Mouse (Mus musculus): Measurements from ENCODE around the gene Cwf19l2. TPM values are rescaled to one million over a fixed set of nuclear protein-coding genes. Genes with fewer than 3 reads are reported as not detected.
A peak's percentile ranks its signal among the peaks of the same experiment; 100 is the strongest.
"Not testable (repeated sequence)": the region's sequence is repeated elsewhere in the genome, so short reads cannot be mapped to it uniquely, and the experiment has no call there.

Gene Cwf19l2
- 8.1 and 10.4 TPM in 2 replicates for polyA plus RNA-seq (2014; fragmentation: Nextera tagmentation; extraction: Ambion mirVana)

GRCm38 (mm10) chr9:3403251-3404208 lies at the start of gene Cwf19l2:
Cwf19l2 (plus strand) TSS chr9:3403592.
- WGBS = under 1% methylated on average over 28 of the region's 28 CpGs
- ATAC-seq (ENCODE audit: low FRiP score) (peak; percentile 96), DNase-seq (ENCODE audit: low spot score) (peak; percentile 94)
- H3K9ac ChIP-seq = peak within 1 kb of the TSS; percentile 67
- H3K9me3 ChIP-seq (ENCODE audit: control insufficient read depth, low read length) = no peaks in the 10 kb centered on the region
- H3K4me2 ChIP-seq (replicated peaks) = peak within 1 kb of the TSS; percentile 54
- H3K4me3 ChIP-seq (replicated peaks; ENCODE audit: low read length) = peak within 1 kb of the TSS; percentile 59
- H3K36me3 ChIP-seq (replicated peaks; ENCODE audit: control insufficient read depth, insufficient read depth) = no peaks in the 10 kb centered on the region
- H3K4me1 ChIP-seq (replicated peaks; ENCODE audit: control insufficient read depth, insufficient read depth, low read length) = no peaks in the 10 kb centered on the region
- no peaks in the 10 kb centered on the region for H3K27me3 ChIP-seq (ENCODE audit: control insufficient read depth, insufficient read depth, low read length)
- H3K27ac ChIP-seq = peak within 1 kb of the TSS; percentile 23; the same call in 1 of the 2 replicates

- not testable (repeated sequence) for H3K27ac ChIP-seq; ATAC-seq (ENCODE audit: low FRiP score); H3K9me3 ChIP-seq (ENCODE audit: control insufficient read depth, low read length); DNase-seq (ENCODE audit: low spot score); H3K4me1 ChIP-seq (replicated peaks; ENCODE audit: control insufficient read depth, insufficient read depth, low read length); H3K9ac ChIP-seq; H3K4me2 ChIP-seq (replicated peaks); H3K27me3 ChIP-seq (ENCODE audit: control insufficient read depth, insufficient read depth, low read length); H3K4me3 ChIP-seq (replicated peaks; ENCODE audit: low read length)
- H3K36me3 ChIP-seq (replicated peaks; ENCODE audit: control insufficient read depth, insufficient read depth) = peaks cover 23% of the 10 kb centered on the region
- 44% methylated on average over 1 of the region's 1 CpGs for WGBS
These were observed 27.1 kb upstream of the Cwf19l2 start for GRCm38 (mm10) chr9:3376323-3376722.

- Histone ChIP-seq H3K9ac (peak overlapping the region; percentile 67), H3K4me2 (replicated peaks) (peak overlapping the region; percentile 54), H3K27ac (peak overlapping the region; percentile 23; the same call in 1 of the 2 replicates), H3K36me3 (replicated peaks; ENCODE audit: control insufficient read depth, insufficient read depth) (no peaks in the 10 kb centered on the region), H3K4me3 (replicated peaks; ENCODE audit: low read length) (peak overlapping the region; percentile 59), H3K4me1 (replicated peaks; ENCODE audit: control insufficient read depth, insufficient read depth, low read length) (no peaks in the 10 kb centered on the region), H3K27me3 (ENCODE audit: control insufficient read depth, insufficient read depth, low read length) (no peaks in the 10 kb centered on the region), H3K9me3 (ENCODE audit: control insufficient read depth, low read length) (no peaks in the 10 kb centered on the region)
- WGBS = 1% methylated on average over 13 of the region's 13 CpGs
- peak; percentile 24 for DNase-seq (ENCODE audit: low spot score)
- peak; percentile 32; the same call in 1 of the 2 replicates for ATAC-seq (ENCODE audit: low FRiP score)
These were observed 980 bp downstream of the Cwf19l2 start for GRCm38 (mm10) chr9:3404372-3404771.

GRCm38 (mm10) chr9:3439555-3440300 lies 36.3 kb downstream of the Cwf19l2 start:
- H3K4me2 ChIP-seq (replicated peaks); ATAC-seq (ENCODE audit: low FRiP score); H3K27me3 ChIP-seq (ENCODE audit: control insufficient read depth, insufficient read depth, low read length); H3K4me3 ChIP-seq (replicated peaks; ENCODE audit: low read length); H3K4me1 ChIP-seq (replicated peaks; ENCODE audit: control insufficient read depth, insufficient read depth, low read length); DNase-seq (ENCODE audit: low spot score); H3K36me3 ChIP-seq (replicated peaks; ENCODE audit: control insufficient read depth, insufficient read depth); H3K9me3 ChIP-seq (ENCODE audit: control insufficient read depth, low read length); H3K9ac ChIP-seq; H3K27ac ChIP-seq: not testable (repeated sequence)
- 78% methylated on average over 6 of the region's 6 CpGs for WGBS

GRCm38 (mm10) chr9:3471897-3472296 lies 68.5 kb downstream of the Cwf19l2 start:
- Histone ChIP-seq H3K9me3 (ENCODE audit: control insufficient read depth, low read length) (no peaks in the 10 kb centered on the region), H3K9ac (no peak overlapping the region), H3K36me3 (replicated peaks; ENCODE audit: control insufficient read depth, insufficient read depth) (peaks cover 20% of the 10 kb centered on the region), H3K27me3 (ENCODE audit: control insufficient read depth, insufficient read depth, low read length) (no peaks in the 10 kb centered on the region), H3K4me2 (replicated peaks) (no peak overlapping the region), H3K27ac (no peak overlapping the region), H3K4me1 (replicated peaks; ENCODE audit: control insufficient read depth, insufficient read depth, low read length) (no peaks in the 10 kb centered on the region), H3K4me3 (replicated peaks; ENCODE audit: low read length) (no peak overlapping the region)
- DNase-seq (ENCODE audit: low spot score) (no peak), ATAC-seq (ENCODE audit: low FRiP score) (no peak)

- H3K9ac ChIP-seq = no peak overlapping the region
- H3K27me3 ChIP-seq (ENCODE audit: control insufficient read depth, insufficient read depth, low read length) = no peaks in the 10 kb centered on the region
- WGBS = 100% methylated on average over 1 of the region's 1 CpGs
- no peak overlapping the region for H3K4me2 ChIP-seq (replicated peaks)
- H3K9me3 ChIP-seq (ENCODE audit: control insufficient read depth, low read length) = no peaks in the 10 kb centered on the region
- H3K27ac ChIP-seq = no peak overlapping the region
- peak; percentile 69; the same call in 1 of the 2 replicates for ATAC-seq (ENCODE audit: low FRiP score)
- no peak overlapping the region for H3K4me3 ChIP-seq (replicated peaks; ENCODE audit: low read length)
- no peaks in the 10 kb centered on the region for H3K36me3 ChIP-seq (replicated peaks; ENCODE audit: control insufficient read depth, insufficient read depth)
- no peaks in the 10 kb centered on the region for H3K4me1 ChIP-seq (replicated peaks; ENCODE audit: control insufficient read depth, insufficient read depth, low read length)
- peak; percentile 53 for DNase-seq (ENCODE audit: low spot score)
These were observed 115.3 kb downstream of the Cwf19l2 start for GRCm38 (mm10) chr9:3518645-3519044.

- H3K9ac ChIP-seq = no peak overlapping the region
- WGBS = 88% methylated on average over 1 of the region's 1 CpGs
- H3K4me1 ChIP-seq (replicated peaks; ENCODE audit: control insufficient read depth, insufficient read depth, low read length) = no peaks in the 10 kb centered on the region
- no peak overlapping the region for H3K4me3 ChIP-seq (replicated peaks; ENCODE audit: low read length)
- no peaks in the 10 kb centered on the region for H3K27me3 ChIP-seq (ENCODE audit: control insufficient read depth, insufficient read depth, low read length)
- no peak overlapping the region for H3K4me2 ChIP-seq (replicated peaks)
- H3K36me3 ChIP-seq (replicated peaks; ENCODE audit: control insufficient read depth, insufficient read depth) = no peaks in the 10 kb centered on the region
- H3K27ac ChIP-seq = no peak overlapping the region
- no peaks in the 10 kb centered on the region for H3K9me3 ChIP-seq (ENCODE audit: control insufficient read depth, low read length)
- DNase-seq (ENCODE audit: low spot score) (no peak), ATAC-seq (ENCODE audit: low FRiP score) (no peak)
These were observed 115.8 kb downstream of the Cwf19l2 start for GRCm38 (mm10) chr9:3519178-3519577.

- ATAC-seq (ENCODE audit: low FRiP score) (no peak), DNase-seq (ENCODE audit: low spot score) (no peak)
- WGBS = 95% methylated on average over 2 of the region's 2 CpGs
- Histone ChIP-seq H3K27me3 (ENCODE audit: control insufficient read depth, insufficient read depth, low read length) (no peaks in the 10 kb centered on the region), H3K4me2 (replicated peaks) (no peak overlapping the region), H3K27ac (no peak overlapping the region), H3K36me3 (replicated peaks; ENCODE audit: control insufficient read depth, insufficient read depth) (no peaks in the 10 kb centered on the region), H3K4me1 (replicated peaks; ENCODE audit: control insufficient read depth, insufficient read depth, low read length) (no peaks in the 10 kb centered on the region), H3K9ac (no peak overlapping the region), H3K4me3 (replicated peaks; ENCODE audit: low read length) (no peak overlapping the region), H3K9me3 (ENCODE audit: control insufficient read depth, low read length) (no peaks in the 10 kb centered on the region)
These were observed 117.6 kb downstream of the Cwf19l2 start for GRCm38 (mm10) chr9:3521031-3521430.
